Mouse (Mus musculus): Measurements from ENCODE around the gene Paqr6.

DNA sequence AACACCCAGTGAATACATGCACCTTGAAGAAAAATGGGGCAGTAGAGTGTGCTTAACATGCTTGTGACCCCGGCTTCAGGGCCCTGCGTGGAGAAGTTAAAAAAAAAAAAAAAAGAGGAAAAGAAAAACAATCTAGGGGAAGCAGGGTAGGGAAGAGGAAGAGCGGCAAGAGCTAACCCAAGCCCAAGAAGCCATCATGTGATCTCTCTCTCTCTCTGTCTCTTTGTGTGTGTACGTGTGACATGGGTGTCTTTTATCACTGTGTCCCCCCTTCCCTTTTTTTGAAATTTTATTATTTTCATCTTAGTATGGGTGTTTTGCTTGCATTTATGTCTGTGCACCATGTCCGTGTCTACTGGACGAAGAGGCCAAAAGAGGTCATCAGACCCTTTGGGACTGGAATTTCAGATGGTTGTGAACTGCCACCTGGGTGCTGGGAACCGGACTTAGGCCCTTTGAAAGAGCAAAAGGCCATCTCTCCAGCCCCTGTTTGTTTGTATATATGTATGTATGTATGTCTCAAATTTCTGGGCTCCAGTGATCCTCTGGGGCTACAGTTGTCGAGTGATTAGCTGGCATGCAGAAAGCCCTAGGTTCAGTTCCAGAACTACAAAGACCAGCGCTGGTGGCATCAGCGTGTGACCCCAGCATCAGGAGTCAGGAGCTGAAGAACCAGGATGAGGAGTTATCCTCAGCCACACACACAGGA, 39.3 kb downstream of the Paqr6 start:
- TF ChIP-seq CTCF (IDR thresholded peaks at IDR 0.05; ENCODE audit: low read depth) (no peak), EP300 (IDR thresholded peaks at IDR 0.05; ENCODE audit: low read depth) (no peak)
